Mouse (Mus musculus) embryonic fibroblast, embryonic 13.5 days (primary cell): ENCODE measurements around the gene Rbfox3.

Experiments
- CTCF ChIP-seq: IDR thresholded peaks from 2 replicates; pipeline ENCODE4 v1.5.1; 2011; ENCODE audit warnings: mild to moderate bottlenecking, control low read depth, low read length, moderate library complexity, borderline replicate concordance; ENCODE audit not compliant: insufficient read depth
- POLR2A ChIP-seq: IDR thresholded peaks from 2 replicates; pipeline ENCODE4 v1.6.1; 2011; ENCODE audit warnings: low read depth, mild to moderate bottlenecking, control low read depth, low read length, moderate library complexity

GRCm38 (mm10) chr11:118825280-118826094, 85.9 kb downstream of the Rbfox3 start:
- TF ChIP-seq CTCF (no peak), POLR2A (no peak)
